Mouse (Mus musculus) retina, postnatal 7 days (tissue): Measurements from ENCODE around the gene Ntm.
A peak's percentile ranks its signal among the peaks of the same experiment; 100 is the strongest.

Source experiments
- DNase-seq: peaks from one replicate; pipeline ENCODE4 v3.0.0-alpha.2; 2012; ENCODE audit warnings: low read depth, low spot score

Ntm gene

DNA sequence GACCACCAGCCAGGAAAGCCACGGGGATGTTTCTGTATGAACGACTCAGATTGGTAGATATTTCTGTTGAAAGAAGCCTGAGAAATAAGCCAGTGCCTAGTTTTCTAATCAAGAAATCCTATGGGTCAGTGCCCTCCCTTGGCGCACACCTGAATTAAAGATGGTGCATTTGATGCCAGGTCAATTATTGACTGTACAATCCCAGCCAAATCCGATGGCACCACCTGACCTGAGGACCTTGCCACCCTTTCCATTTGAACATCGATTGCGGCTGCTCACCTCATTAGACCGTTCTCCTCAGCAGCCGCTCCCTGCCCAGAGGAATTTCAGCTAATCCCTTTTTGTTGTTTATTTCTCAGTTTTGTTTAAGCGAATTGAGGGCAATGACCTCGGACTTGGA lies 483.9 kb downstream of the Ntm start:
- DNase-seq, result no peak

DNA sequence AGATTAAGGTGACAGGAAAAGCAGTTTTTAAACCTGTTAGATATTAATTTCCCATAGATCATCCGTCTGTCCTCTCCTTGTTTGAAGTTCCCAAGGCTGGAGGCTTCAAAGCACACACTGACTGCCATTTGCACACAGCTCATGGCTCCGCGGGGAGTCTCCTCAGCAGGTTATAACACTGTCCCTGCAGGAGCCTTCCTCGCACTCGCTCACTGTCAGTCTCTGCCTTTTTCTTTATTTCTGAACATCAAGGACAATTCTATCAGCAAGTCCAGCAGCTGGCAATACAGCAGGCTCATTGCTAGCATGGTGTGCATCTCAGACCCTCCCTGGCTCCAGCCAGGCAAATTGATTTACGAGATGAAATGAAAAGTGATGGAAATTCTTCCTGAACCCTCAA lies 485.7 kb downstream of the Ntm start:
- no peak for DNase-seq

DNA sequence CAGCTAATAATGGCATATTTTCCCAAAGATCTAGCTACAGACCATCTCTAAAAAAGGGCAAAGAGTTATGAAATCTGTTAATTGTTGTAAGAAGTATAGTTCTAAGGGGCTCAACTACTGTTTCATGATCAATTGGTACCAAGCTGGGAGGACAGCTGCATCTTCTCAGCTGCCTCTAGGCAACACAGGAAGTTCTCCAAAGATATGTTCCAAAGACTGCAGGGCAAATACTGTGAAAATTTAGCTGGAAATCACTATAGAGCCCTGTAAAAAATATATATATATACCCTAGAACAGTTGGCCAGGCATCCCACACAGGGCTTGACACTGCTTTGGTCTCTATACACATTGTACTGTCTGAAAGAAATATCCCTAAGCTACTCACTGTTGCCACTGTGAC lies 489.5 kb downstream of the Ntm start:
- DNase-seq, result no peak

- no peak for DNase-seq
Measured at GRCm38 (mm10) chr9:29472226-29472625, 490.7 kb downstream of the Ntm start.

DNA sequence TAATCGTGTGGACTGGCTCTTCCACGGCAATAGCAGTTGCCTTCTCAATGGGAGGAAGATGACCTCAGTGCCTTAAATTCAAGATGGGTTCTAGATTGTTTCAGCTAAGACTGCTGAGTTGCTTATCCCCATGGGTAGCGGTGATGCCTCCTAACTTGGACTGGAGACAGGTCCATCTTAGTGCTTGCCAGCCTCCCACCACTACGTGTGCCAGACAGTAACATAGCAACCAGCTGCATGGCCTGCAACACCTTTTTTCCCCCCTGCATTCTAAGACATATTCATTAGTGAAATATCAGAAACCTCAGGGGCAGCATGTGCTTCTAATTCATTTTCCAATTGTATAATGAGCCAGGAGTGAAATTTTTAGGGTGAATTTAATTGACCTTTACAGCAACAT lies 498.2 kb downstream of the Ntm start:
- no peak for DNase-seq

DNA sequence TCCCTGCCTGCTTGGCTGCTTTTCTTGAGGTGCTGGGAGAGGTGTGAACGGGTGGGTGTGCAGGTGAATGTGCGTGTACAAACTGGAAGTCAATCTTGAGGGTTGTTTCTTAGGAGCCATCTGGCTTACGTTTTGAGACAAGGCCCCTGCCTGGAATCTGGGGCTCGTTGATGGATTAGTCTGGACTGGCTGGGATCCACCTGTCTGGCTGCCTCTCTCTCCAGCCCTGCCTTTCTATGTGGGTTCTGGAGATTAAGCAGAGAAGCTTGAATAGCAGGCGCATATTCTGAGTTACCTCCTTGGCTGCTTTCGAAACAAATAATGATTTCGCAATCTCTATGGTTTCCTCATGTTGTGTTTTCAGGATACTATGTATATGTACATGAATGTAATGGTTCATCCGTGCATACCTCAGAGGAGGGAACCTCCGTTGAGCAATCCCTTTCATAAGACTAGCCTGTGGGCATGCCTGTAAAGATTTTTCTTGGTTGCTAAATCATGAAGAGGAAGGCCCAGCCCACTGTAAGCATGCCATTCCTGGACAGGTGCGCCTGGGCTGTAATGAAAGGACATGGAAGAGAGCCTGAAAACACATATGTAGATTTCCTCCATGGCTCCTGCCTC lies 499.9 kb downstream of the Ntm start:
- no peak for DNase-seq

DNA sequence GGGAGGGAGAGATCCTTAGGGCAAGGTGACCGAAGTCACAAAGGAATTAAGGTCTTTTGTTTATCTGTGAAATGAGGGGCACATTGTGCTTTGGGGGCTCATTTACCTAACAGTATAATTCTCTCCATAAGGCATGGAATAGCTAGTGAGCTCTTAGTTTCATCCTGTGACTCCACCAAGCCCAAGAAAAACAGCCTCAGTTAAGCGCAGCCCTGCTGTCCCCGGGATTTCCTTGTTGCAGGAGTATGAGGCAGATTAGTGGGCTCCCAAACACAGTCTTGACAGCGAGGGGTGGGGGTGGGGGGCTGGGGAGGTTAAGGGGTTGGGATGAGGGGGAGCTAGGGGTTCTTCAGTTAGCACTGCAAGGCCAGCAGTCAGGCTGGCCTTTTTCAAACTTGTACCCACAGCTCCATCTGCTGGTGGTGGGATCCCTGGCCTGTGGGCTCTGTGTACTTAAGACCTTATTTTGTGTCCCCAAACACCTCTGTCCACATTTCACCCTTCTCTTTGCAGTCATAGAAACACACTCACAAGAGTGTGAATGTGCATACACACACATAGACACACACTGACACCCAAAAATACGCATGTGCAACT lies 504.9 kb downstream of the Ntm start:
- peak; percentile 78 for DNase-seq

DNA sequence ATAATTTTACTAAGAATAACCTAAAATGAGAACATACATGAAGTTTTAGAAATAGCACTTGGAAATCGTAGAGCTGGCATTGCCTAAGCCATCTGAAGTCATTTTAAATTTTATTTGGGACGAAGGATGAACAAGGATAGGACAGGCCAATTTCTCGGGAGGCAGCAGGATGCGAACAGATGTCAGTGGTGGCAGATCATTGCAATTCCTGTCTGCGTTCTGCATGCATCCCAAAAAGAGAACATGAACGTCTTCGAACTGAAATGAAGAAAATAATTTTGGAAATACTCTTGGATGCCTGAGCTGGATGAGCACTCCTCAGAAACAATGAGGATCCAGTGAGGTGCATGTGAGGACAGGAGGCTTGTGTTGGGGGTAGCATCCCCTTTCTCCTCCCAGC lies 506.9 kb downstream of the Ntm start:
- no peak for DNase-seq

DNA sequence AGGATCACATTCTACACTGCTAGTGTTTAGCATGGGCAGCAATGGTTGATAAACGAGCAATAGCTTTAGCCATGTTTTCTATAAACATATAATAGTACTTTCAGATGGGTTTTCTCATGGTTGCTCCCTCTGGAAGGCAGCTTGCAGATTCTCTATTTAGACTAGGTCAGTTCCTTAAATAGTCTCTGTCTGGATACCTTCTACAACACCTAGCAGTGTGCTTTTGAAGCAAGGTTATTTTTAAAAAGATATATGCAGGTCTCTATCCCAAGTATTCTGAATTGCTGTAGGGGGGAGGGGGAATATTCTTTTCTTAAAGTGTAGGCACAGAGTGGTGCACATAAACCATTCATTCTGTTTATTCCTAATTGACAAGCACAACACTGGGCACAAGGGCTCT lies 511.7 kb downstream of the Ntm start:
- no peak for DNase-seq

- DNase-seq, result no peak
Measured at GRCm38 (mm10) chr9:29444001-29444400, 518.9 kb downstream of the Ntm start.

GRCm38 (mm10) chr9:29439401-29439800 lies 523.5 kb downstream of the Ntm start:
- no peak for DNase-seq

GRCm38 (mm10) chr9:29434611-29435010 lies 528.3 kb downstream of the Ntm start:
- no peak for DNase-seq

DNA sequence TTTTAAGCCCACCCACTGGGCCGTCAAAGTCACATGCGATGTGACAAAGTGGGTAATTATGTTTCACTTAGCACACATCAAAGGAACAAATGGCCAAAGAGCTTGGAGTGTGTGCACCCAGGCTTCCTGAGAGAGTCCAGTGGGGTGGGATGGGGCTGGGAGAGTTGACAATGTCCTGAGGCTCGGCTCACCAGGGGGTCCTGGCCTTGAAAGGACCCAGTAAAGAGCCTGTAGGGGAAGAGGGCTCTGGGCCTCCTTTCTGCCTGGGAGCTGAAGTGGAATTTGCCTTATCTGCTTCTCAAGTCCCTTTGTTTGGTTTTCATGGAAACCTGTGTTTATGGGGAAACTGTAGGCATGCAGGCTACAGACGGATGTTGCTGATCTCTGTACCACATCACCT lies 529.0 kb downstream of the Ntm start:
- DNase-seq, result no peak

GRCm38 (mm10) chr9:29433156-29433555 lies 529.8 kb downstream of the Ntm start:
- DNase-seq, result no peak

GRCm38 (mm10) chr9:29431590-29431989 lies 531.4 kb downstream of the Ntm start:
- no peak for DNase-seq

- DNase-seq, result no peak
Measured at GRCm38 (mm10) chr9:29430189-29430588, 532.8 kb downstream of the Ntm start.

GRCm38 (mm10) chr9:29428322-29428721 lies 534.6 kb downstream of the Ntm start:
- no peak for DNase-seq

DNA sequence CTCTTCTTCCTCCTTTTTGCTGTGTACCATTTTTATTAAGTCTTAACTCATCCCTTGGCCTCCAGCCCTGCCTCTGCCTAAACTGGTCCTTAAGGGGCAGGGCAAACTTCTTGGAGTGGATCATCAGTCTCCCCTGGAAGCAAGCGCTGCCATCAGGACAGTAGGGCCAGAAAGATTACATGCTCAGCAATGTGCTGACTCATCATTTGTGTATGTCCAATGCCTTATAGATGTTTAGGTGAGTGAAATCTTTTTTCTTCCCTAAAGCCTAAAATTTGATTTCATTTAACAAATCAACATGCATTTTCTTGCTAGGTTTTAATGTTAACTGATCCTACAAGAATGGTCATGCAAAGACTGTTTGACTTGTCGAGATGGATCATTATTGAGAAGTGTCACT lies 536.7 kb downstream of the Ntm start:
- DNase-seq, result no peak

- DNase-seq, result no peak
Measured at GRCm38 (mm10) chr9:29415578-29415977, 547.4 kb downstream of the Ntm start.

- no peak for DNase-seq
Measured at GRCm38 (mm10) chr9:29413126-29413525, 549.8 kb downstream of the Ntm start.

GRCm38 (mm10) chr9:29412181-29412771 lies 550.7 kb downstream of the Ntm start:
- DNase-seq, result peak; percentile 61

GRCm38 (mm10) chr9:29411408-29412180 lies 551.3 kb downstream of the Ntm start:
- DNase-seq, result peak; percentile 57
